Mouse (Mus musculus) forebrain, embryonic 10.5 days (tissue): ENCODE measurements at regions not wholly inside any gene's neighbourhood (a gene's known extent, or its start where the extent isn't known, plus 50 kb on each side); places are given as distances from the start of the nearest gene placed in this dataset.

Experiments
- DNase-seq: peaks from one replicate; pipeline ENCODE4 v3.0.0-alpha.2; 2017; ENCODE audit warnings: low spot score; ENCODE audit errors: extremely low spot score
- H3K27ac ChIP-seq: fragments of 300-500 bp; sonication (generic); 2 replicates; pipeline ENCODE4 v1.5.1; 2016; ENCODE audit warnings: mild to moderate bottlenecking
- H3K27me3 ChIP-seq: fragments of 300-500 bp; sonication (generic); 2 replicates; pipeline ENCODE4 v1.6.1; 2016; ENCODE audit warnings: mild to moderate bottlenecking; ENCODE audit not compliant: poor library complexity, severe bottlenecking
- H3K36me3 ChIP-seq: fragments of 300-500 bp; sonication (generic); replicated peaks from 2 replicates; pipeline ENCODE4 v1.6.1; 2016; ENCODE audit warnings: mild to moderate bottlenecking, moderate library complexity
- H3K4me1 ChIP-seq: fragments of 300-500 bp; sonication (generic); 2 replicates; pipeline ENCODE4 v1.6.1; 2016
- H3K4me3 ChIP-seq: fragments of 300-500 bp; sonication (generic); 2 replicates; pipeline ENCODE4 v1.5.1; 2016; ENCODE audit warnings: mild to moderate bottlenecking, moderate library complexity
- H3K9me3 ChIP-seq: fragments of 300-500 bp; sonication (generic); 2 replicates; pipeline ENCODE4 v1.6.1; 2016; ENCODE audit warnings: mild to moderate bottlenecking, moderate library complexity
- WGBS: fragments of 180-500 bp; shearing (Covaris S2); methylation state at CpG from one replicate; pipeline ENCODE4 v1.1.7; 2016; 5-methylcytosine and 5-hydroxymethylcytosine counted together

DNA sequence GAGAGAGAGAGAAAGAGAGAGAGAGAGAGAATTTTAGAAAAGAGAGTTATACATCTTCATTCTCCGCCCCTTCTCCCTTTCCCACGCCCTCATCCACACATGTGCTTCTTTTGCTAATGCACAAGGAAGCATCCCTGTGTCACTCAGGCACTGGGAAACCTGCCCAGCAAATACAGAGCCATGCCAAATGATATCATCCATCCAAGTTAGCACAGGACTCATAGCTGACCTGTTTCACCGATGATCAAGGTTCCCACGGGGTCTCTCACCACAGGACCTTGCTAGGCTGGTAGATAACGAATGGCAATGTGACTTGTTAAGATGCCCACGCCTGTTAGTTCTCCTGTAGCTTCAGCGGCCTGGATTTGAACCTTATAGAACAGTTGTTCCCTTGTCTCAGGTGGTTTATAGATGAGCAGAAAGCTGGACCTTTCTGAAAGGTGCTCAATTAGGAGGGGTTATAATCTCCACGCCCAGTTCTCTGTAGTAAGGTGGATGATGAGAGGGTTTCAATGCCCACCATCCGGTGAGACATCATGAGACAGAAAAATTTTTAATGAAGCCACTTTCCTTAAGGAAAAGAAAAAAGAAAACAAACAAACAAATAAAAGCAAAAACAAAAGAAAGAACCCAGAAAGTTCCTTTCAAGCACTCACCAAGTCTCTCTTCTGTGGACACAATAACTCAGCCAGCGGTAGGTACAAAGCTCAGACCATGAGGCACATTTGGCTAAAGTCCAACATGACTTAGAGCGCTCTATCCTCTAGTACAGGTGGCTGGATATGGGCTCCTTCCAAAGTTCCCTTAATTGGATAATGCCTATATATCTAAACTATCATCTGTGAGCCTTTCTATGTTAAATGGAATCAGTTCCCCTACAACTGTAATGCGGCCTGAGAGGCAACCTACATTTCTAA lies 57.1 kb upstream of the Bmp2k start:
- Histone ChIP-seq H3K36me3 (no peaks in the 10 kb centered on the region), H3K9me3 (no peaks in the 10 kb centered on the region), H3K4me3 (no peak overlapping the region), H3K4me1 (peaks cover 11% of the 10 kb centered on the region), H3K27ac (no peak overlapping the region), H3K27me3 (no peaks in the 10 kb centered on the region)
- 86% methylated on average over 12 of the region's 12 CpGs for WGBS
- no peak for DNase-seq

DNA sequence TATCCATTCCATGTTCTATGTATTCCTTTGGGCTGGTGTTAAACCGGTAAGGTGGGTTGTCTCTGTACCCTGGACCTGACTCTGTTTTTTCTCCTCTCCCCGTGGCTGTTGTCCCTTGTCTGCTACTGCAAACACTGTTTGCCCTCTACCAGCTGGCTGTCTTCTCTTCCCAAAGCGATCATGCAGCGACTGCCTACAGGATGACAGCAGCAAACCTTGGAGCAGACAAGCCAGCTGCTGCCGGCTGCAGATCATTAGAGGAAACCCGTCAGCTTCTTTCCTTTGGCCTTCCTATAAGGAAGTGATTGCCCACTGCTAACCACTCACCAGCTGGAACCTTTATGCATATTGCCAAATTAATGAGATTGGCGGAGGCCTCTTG lies 56.4 kb upstream of the Bmp2k start:
- H3K4me1 ChIP-seq = peaks cover 11% of the 10 kb centered on the region
- H3K9me3 ChIP-seq = no peaks in the 10 kb centered on the region
- no peaks in the 10 kb centered on the region for H3K36me3 ChIP-seq
- no peak for DNase-seq
- no peak overlapping the region for H3K4me3 ChIP-seq
- WGBS = 77% methylated on average over 7 of the region's 7 CpGs
- no peak overlapping the region for H3K27ac ChIP-seq
- no peaks in the 10 kb centered on the region for H3K27me3 ChIP-seq

DNA sequence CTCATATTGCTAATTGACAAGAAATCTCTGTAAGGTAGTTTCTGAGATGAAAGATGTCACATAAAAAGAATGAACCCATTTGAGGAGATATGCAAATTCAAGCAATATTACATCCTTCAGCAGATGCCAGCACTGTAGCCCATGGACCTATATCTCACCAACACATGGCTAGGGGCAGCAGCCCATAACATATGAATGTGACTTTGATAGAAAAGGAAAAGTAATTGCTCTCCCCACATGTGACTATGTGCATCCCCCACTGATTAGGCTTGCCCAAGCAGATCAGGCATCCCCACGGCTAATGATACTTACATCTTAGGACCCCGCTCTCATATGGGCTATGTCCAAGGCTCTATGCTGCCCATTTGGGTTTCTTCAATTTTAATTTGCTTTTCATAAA lies 56.0 kb upstream of the Bmp2k start:
- no peaks in the 10 kb centered on the region for H3K36me3 ChIP-seq
- no peaks in the 10 kb centered on the region for H3K9me3 ChIP-seq
- H3K4me3 ChIP-seq = no peak overlapping the region
- DNase-seq = no peak
- H3K4me1 ChIP-seq = peaks cover 11% of the 10 kb centered on the region
- H3K27ac ChIP-seq = no peak overlapping the region
- 96% methylated on average over 2 of the region's 2 CpGs for WGBS
- no peaks in the 10 kb centered on the region for H3K27me3 ChIP-seq
